Mouse (Mus musculus) hindbrain, postnatal 0 days (tissue): ENCODE measurements around the gene Dll4. TPM values are rescaled to one million over a fixed set of nuclear protein-coding genes. Genes with fewer than 3 reads are reported as not detected.

ENCODE experiments used
- ATAC-seq: fragments of 200-750 bp; cut with Nextera tagmentation; 2 replicates; pipeline ENCODE4 v1.8.0; 2017; ENCODE audit warnings: mild to moderate bottlenecking, moderate TSS enrichment, moderate library complexity
- DNase-seq: peaks from one replicate; pipeline ENCODE4 v3.0.0-alpha.2; 2015; ENCODE audit warnings: low spot score
- H3K27ac ChIP-seq: fragments of 300-500 bp; sonication (generic); 2 replicates; pipeline ENCODE4 v1.5.1; 2014; ENCODE audit warnings: mild to moderate bottlenecking
- H3K27me3 ChIP-seq: fragments of 300-500 bp; sonication (generic); 2 replicates; pipeline ENCODE4 v1.6.1; 2014; ENCODE audit warnings: low read length, mixed read lengths; ENCODE audit not compliant: insufficient read depth
- H3K36me3 ChIP-seq: fragments of 300-500 bp; sonication (generic); 2 replicates; pipeline ENCODE4 v1.6.1; 2014; ENCODE audit warnings: low read length, mixed read lengths; ENCODE audit not compliant: insufficient read depth
- H3K4me1 ChIP-seq: fragments of 300-500 bp; sonication (generic); 2 replicates; pipeline ENCODE4 v1.6.1; 2014; ENCODE audit warnings: antibody characterized with exemption, low read length, mixed read lengths; ENCODE audit not compliant: insufficient read depth
- H3K4me2 ChIP-seq: fragments of 300-500 bp; sonication (generic); 2 replicates; pipeline ENCODE4 v1.6.1; 2014; ENCODE audit warnings: low read depth, mild to moderate bottlenecking, low read length, moderate library complexity, mixed read lengths
- H3K4me3 ChIP-seq: fragments of 300-500 bp; sonication (generic); 2 replicates; pipeline ENCODE4 v1.5.1; 2014; ENCODE audit warnings: low read length
- H3K9ac ChIP-seq: fragments of 300-500 bp; sonication (generic); replicated peaks from 2 replicates; pipeline ENCODE4 v1.6.1; 2014; ENCODE audit warnings: mild to moderate bottlenecking, low read length, moderate library complexity, mixed read lengths
- H3K9me3 ChIP-seq: fragments of 300-500 bp; sonication (generic); 2 replicates; pipeline ENCODE4 v1.6.1; 2016; ENCODE audit warnings: low read length, mixed read lengths
- CTCF ChIP-seq: IDR thresholded peaks from 2 replicates; pipeline ENCODE4 v1.5.1; 2016; ENCODE audit warnings: antibody characterized with exemption, control low read depth, low read depth
- WGBS: fragments of 180-500 bp; shearing (Covaris S2); extraction: QIAGEN DNeasy Blood & Tissue Kit; methylation state at CpG from one replicate; pipeline ENCODE4 v1.1.7; 2014; 5-methylcytosine and 5-hydroxymethylcytosine counted together
- polyA plus RNA-seq: library from polyadenylated mRNA; unstranded; fragments of >200 nt; fragmentation: Nextera tagmentation; extraction: Ambion mirVana; gene quantifications from 2 replicates; pipeline ENCODE4 v1.2.1, GENCODE M21; 2015
- total RNA-seq: library from RNA; depleted of rRNA; stranded (reverse); fragments of >200 nt; gene quantifications from 2 replicates; pipeline ENCODE4 v1.2.3, GENCODE M21; 2014; rRNA removed

The Dll4 gene
- 4.2 and 4.3 TPM in 2 replicates for total RNA-seq
- 2.4 and 2.6 TPM in 2 replicates for polyA plus RNA-seq

DNA sequence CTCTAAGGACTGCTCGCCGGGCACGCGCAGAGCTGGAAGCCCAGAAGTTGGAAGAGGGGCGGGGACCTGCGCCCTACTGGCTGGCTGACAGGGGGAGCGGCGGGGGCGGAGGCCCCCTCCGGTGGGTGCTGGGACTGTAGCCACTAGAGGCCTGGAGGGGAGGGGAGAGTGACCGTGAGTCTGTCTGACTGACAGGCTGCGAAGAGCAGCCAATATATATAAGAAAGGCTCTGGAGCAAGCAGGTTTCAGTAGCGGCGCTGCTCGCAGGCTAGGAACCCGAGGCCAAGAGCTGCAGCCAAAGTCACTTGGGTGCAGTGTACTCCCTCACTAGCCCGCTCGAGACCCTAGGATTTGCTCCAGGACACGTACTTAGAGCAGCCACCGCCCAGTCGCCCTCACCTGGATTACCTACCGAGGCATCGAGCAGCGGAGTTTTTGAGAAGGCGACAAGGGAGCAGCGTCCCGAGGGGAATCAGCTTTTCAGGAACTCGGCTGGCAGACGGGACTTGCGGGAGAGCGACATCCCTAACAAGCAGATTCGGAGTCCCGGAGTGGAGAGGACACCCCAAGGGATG, at the start of gene Dll4:
Gene Dll4 (plus strand): TSS at position 217 of the 576 bp plus-strand sequence.
- Histone ChIP-seq H3K9me3 (no peaks in the 10 kb centered on the region), H3K27ac (no peak within 1 kb of the TSS), H3K36me3 (no peaks in the 10 kb centered on the region), H3K4me2 (peak within 1 kb of the TSS; percentile 98), H3K9ac (peak within 1 kb of the TSS; percentile 46), H3K4me3 (peak within 1 kb of the TSS; percentile 55), H3K27me3 (peaks cover 39% of the 10 kb centered on the region), H3K4me1 (peaks cover 32% of the 10 kb centered on the region)
- WGBS: under 1% methylated on average over 33 of the region's 33 CpGs
- ATAC-seq (no peak), DNase-seq (peak; percentile 47)
- no peak for TF ChIP-seq CTCF

DNA sequence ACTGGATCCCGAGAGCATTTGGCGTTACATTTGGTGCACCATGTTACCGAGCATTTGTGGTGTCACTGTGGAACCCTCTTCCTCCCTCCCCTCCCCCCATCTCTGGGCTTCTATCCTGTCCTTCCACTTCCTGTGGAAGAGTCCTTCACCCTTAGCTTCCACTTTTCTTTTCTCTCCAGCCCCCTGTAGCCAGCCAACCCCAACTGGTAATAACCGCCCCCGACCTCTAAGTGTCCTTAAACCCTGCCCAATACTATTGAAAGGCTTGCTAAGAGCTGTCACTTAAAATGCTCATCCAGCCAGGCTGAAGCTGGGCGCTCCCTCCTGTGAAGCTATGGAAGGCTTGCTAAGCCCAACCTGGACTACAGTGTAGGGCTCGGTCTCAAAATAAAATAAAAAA, 48.7 kb upstream of the Dll4 start:
- 83% methylated on average over 7 of the region's 7 CpGs for WGBS
- ATAC-seq: no peak

DNA sequence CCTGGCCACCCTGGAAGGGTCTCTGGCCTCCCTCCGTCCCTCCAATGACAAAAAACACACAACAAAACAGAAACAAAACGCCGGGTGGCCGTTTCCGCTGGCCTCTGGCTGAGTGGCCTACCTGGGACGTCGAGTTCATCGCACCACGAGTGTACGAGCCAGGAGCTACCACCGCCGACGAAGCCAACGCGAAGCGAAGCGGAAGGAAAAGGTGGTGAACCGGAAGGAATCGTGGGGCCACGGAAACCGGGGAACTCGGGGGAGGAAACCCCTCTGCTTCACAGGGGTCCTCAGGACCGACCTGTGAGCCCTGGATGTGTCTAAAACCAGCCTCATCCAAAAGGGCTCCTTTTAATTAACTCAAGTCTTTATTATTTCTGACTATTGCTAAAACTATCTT, 47.8 kb upstream of the Dll4 start:
- Histone ChIP-seq H3K4me1 (no peaks in the 10 kb centered on the region), H3K9ac (no peak overlapping the region), H3K27me3 (no peaks in the 10 kb centered on the region), H3K4me2 (no peak overlapping the region), H3K36me3 (no peaks in the 10 kb centered on the region), H3K4me3 (no peak overlapping the region), H3K9me3 (no peaks in the 10 kb centered on the region), H3K27ac (no peak overlapping the region)
- ATAC-seq (no peak), DNase-seq (no peak)
- 86% methylated on average over 23 of the region's 23 CpGs for WGBS
- no peak for TF ChIP-seq CTCF

More for the DNA sequence above, 48.7 kb upstream of the Dll4 start:
- TF ChIP-seq CTCF: no peak
- no peaks in the 10 kb centered on the region for H3K4me1 ChIP-seq
- H3K4me2 ChIP-seq: no peak overlapping the region
- H3K9ac ChIP-seq: no peak overlapping the region
- no peak overlapping the region for H3K27ac ChIP-seq
- H3K27me3 ChIP-seq: no peaks in the 10 kb centered on the region
- H3K36me3 ChIP-seq: no peaks in the 10 kb centered on the region
- DNase-seq: no peak
- no peaks in the 10 kb centered on the region for H3K9me3 ChIP-seq
- H3K4me3 ChIP-seq: no peak overlapping the region

DNA sequence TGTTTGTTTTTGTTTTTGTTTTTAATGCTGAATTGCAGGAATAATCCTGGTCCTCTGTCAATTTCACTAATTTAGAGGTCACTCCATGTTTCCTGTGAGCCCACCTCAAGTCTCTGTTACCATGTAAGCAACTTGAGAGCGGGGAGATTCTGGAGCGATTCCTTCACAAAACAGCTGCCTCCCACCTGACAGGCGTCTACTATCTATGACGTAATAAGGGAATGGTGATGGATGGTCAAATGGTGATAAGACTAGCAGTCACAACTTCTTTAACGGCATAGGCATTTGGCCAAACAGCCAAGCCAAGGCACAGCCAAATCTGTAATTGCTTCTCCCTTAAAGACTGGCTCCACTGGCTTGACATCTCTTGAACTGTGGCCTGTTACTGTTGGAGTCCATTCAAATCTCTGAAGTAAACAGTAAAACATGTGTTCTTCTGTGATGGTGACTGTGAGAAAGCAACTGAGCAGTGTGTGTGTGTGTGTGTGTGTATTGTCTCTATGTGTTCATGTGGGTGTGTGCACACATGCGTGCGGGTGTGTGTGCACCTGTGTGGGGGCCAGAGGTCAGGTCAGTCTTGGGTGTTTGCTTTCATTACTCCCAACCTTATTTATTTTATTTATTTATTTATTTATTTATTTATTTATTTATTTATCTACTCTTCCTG, 43.6 kb upstream of the Dll4 start:
- 86% methylated on average over 7 of the region's 7 CpGs for WGBS
- Histone ChIP-seq H3K4me1 (no peaks in the 10 kb centered on the region), H3K4me3 (no peak overlapping the region)

GRCm38 (mm10) chr2:119287372-119287771, 38.2 kb upstream of the Dll4 start:
- Histone ChIP-seq H3K27me3 (no peaks in the 10 kb centered on the region), H3K4me3 (no peak overlapping the region), H3K4me2 (no peak overlapping the region), H3K36me3 (peaks cover 4% of the 10 kb centered on the region; the same call in 1 of the 2 replicates), H3K27ac (no peak overlapping the region), H3K9ac (no peak overlapping the region), H3K9me3 (no peaks in the 10 kb centered on the region), H3K4me1 (peaks cover 10% of the 10 kb centered on the region; the same call in 1 of the 2 replicates)
- ATAC-seq: no peak
- 90% methylated on average over 5 of the region's 5 CpGs for WGBS
- DNase-seq: no peak
- no peak for TF ChIP-seq CTCF

More for the DNA sequence above, 43.6 kb upstream of the Dll4 start:
- no peaks in the 10 kb centered on the region for H3K36me3 ChIP-seq
- no peak overlapping the region for H3K27ac ChIP-seq
- H3K9ac ChIP-seq: no peak overlapping the region
- DNase-seq: no peak
- no peak overlapping the region for H3K4me2 ChIP-seq
- ATAC-seq: no peak
- H3K27me3 ChIP-seq: no peaks in the 10 kb centered on the region
- TF ChIP-seq CTCF: no peak
- no peaks in the 10 kb centered on the region for H3K9me3 ChIP-seq

GRCm38 (mm10) chr2:119288270-119288882, 37.2 kb upstream of the Dll4 start, which contains the start of gene Vps18:
Gene Vps18, plus strand, starts transcription at chr2:119288740.
- ATAC-seq (peak; percentile 96), DNase-seq (peak; percentile 99)
- Histone ChIP-seq H3K9me3 (no peaks in the 10 kb centered on the region), H3K27me3 (no peaks in the 10 kb centered on the region), H3K9ac (peak within 1 kb of the TSS; percentile 77), H3K4me3 (peak within 1 kb of the TSS; percentile 71), H3K27ac (peak within 1 kb of the TSS; percentile 57), H3K4me2 (peak within 1 kb of the TSS; percentile 88), H3K4me1 (peaks cover 10% of the 10 kb centered on the region; the same call in 1 of the 2 replicates), H3K36me3 (peaks cover 6% of the 10 kb centered on the region)
- peak; percentile 100 for TF ChIP-seq CTCF
- WGBS: 1% methylated on average over 31 of the region's 31 CpGs
